Mouse (Mus musculus): ENCODE data around the gene Olfr706.
"Not testable (repeated sequence)": the region's sequence is repeated elsewhere in the genome, so short reads cannot be mapped to it uniquely, and the experiment has no call there.

GRCm38 (mm10) chr7:106920961-106921360 lies 33.0 kb upstream of the Olfr706 start:
- TF ChIP-seq TCF12 (IDR thresholded peaks at IDR 0.05; ENCODE audit: insufficient read depth, poor library complexity, severe bottlenecking); POLR2AphosphoS2 (IDR thresholded peaks at IDR 0.05; ENCODE audit: insufficient read length, low read depth); POLR2A (IDR thresholded peaks at IDR 0.05; ENCODE audit: insufficient read length, low read depth): not testable (repeated sequence)

All from myocyte (in vitro differentiated cells).